Mouse (Mus musculus) thymus, postnatal 14 days (tissue): ENCODE measurements around the gene Lrrc30.

Source experiments
- DNase-seq: peaks from one replicate; pipeline ENCODE4 v3.0.0; 2021

Lrrc30 gene

DNA sequence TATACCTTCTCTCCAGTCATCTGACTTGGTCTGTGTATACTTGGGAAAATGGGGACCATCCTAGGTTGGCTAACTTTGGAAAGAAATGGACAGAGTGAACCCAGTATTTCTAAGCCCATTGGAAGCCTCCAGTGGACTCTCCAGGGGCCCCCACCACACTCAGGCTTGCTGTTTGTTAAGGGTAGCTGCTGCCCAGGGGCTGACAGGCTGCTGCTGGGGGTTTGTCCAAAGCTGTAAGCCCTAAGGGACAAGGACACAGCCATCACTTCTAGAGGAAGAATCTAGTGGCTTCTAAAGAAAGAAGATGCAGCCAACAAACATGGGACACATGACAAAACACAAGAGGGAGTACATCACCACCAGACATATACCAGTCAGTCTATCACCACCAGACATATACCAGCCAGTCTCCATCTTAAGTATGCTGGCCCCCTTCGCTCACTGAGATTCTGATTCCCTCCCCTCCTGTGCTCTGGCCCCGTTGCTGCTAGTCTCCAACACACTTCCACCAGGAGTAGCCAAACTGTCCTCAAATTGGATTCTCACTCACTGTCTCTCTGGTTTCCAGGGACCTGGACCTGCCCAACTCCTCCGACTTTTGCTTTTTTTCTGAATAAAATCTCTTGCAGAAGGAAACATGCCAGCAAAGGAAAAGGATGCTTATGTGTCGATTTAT lies 49.7 kb downstream of the Lrrc30 start:
- no peak for DNase-seq

DNA sequence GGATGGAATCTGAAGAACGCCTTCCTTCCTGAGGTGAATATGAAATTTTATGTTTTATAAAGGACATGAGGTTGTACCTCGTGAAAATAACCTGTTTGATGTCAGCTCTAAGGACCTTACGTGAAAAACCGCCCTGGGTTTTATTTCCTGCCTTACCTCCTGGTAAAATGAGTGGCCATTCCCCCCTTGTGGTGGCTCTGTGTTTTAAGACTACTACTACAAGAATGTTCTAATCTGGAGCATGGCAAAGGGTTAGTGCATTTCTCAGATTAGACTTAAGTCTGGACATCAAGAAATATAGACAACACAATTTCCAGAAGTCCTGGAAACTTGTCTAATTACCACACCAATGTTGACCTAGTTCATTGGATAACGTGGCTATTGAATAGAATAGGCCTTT lies 50.7 kb downstream of the Lrrc30 start:
- DNase-seq: no peak
